Mouse (Mus musculus): ENCODE measurements around the gene Eci1. TPM values are rescaled to one million over a fixed set of nuclear protein-coding genes. Genes with fewer than 3 reads are reported as not detected.

Gene Eci1
- total RNA-seq (2023): 16.9 TPM

DNA sequence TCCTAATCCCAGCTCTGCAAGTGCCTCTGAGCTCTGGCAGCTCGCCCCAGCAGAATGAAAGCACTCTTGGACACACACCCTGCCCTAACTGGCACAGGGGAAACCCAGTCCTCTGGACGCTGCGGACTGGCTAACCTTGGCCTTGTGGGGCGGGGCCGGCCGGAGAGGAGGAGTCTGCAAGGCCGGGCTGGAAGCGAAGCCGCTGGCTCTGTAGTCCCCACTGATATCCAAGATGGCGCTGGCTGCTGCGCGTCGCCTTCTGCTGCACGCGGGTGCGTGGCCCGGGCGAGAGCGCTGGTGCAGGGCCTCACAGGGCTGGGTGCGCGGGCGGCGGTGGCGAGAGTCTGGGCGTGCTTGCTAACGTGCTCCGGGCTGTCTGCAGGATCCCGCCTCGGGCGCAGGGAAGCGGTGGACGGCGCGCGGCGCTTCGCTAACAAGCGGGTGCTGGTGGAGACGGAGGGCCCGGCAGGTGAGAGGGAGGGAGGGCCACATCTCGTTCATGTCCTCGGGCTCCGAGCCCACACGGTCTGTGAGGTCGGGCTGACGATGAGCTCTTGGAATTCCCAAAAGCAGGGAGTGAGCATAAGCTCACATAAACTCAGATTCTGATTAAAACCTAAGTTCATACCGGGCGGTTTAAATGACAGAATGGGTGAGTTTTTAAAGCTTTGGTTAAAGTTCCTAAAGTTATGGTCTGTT, at the start of gene Eci1:
TSS of gene Eci1 (plus strand) at position 171 of the 699 bp plus-strand sequence.

DNA sequence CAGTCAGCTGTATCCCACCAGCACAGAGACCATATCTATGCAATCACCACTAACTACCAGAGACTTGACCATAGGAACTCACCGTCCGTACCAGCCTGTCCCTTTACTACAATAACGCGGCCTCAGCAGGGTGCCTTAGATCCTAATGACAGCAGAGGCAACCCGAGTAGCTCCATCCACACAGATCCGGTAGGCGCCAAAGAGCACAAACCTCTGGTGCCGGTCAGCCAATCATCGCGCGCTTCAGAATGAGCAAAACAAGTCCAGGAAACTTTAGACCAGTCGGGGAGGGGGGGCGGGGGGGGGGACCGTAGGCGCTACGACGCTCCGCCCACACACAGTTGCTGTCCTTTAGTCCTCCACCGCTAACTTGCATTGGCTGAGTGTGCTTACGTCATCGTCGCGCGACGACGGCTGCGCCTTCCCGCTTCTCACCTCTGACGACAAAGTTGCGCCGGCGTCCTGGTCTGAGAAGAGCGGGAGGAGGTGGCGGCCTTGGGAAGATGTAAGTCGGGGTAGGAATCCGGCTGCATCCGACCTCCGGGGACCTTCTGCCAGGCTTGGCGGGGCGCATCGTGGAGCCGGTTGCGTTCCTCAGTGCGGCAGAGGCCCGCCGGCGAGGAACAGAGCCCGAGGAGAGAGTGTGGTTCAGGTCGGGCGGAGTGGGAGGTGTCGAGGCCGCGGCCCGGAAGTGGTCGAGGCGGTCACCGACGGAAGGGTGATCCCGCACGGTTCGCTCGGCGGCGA, 12.0 kb upstream of the Eci1 start, which contains the start of gene Rnps1:
TSS of gene Rnps1 (plus strand) at position 336 of the 747 bp plus-strand sequence.

DNA sequence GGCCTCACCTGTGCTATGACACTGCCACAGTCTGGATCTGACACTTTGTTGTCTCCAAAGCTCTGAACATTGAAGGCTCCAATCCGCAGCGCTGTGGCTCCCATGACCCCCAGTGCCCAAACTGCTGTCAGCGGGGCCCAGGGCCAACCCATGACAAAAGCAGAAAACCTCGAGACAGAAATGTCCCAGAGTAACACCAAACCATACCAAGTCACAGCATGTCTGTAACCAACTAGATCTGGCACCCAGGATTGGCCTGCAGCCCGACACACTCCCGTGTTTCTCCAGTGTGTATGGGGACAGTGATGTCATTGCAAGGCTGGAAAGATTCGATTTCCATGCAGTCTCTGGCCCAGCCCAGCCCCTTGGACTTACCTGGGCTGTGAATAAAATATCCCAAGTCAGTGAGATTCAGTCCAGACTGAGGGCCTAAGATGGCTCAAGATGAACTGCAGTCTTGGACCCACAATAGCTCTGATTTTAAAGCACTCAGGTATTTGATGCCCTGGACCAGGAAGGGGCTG, 16.3 kb downstream of the Eci1 start, which contains the start of gene Dnase1l2:
TSS of gene Dnase1l2 (minus strand) at position 474 of the 524 bp plus-strand sequence.

DNA sequence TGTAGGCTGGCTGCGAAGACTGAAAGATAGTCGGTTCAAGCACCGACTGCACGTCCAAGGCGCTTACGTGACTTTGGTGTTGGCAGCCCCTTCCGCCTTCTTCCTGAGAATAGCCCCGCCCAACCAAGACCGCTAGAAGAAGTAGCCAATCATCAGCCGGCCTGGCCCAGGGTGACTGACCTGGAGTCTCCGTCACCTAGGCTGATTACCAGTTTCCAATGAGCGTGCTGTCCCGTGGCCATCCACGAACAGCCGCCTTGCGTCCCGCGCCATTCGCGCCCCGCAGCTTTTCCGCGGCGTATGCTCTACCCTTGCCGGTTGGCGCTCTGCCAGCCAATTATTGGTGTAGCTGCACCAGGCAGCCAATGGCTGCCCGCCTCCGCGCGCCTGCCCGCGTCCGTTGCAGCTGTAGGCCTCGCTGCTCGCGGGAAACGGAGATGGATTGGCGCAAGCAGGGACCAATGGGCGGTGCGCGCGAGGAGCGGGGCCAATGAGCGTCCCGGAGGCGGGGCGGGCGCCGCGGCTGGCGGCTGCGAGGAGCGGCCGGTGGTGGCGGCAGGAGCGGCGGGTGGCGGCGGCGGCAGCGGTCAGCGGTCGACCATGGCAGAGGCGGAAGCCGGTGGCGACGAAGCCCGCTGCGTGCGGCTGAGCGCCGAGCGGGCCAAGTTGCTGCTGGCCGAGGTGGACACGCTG, 43.6 kb downstream of the Eci1 start, which contains the start of the genes E4f1 and Pgp:
TSS of gene E4f1 (minus strand) at position 404 of the 693 bp plus-strand sequence.
TSS of gene Pgp (plus strand) at position 483 of the 693 bp plus-strand sequence.

DNA sequence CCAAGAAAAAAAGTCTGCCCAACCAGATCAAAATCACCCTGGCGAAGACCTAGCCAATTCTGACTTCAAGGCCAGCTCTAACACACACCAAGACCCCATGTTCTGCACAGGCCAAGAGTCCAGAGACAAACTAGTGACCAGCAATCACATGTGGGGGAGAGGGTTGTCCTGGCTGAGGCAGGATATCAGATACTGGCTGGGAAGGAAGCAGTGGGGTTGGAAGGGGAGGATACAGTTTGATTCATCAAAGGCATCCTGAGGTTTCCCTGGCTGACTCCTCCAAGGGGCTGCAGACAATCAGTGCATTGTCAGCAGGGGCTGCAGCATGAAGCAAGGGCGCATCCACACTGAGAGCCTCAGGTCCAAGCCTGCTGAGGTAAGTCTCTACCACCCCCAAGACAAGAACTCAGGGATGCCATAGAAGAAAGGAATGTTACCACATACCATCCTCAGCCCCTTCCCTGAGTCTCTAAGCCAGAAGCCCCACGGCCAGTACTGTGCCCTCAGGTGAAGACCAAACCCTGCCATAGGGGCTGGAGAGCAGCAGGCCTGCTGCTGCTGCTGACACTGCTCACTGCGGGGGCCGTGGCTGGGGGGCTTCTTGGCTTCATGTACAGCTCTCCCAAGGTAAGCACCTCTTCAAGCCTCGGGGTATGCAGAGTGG, 47.3 kb downstream of the Eci1 start, which contains the start of gene Bricd5:
TSS of gene Bricd5 (plus strand) at position 273 of the 664 bp plus-strand sequence.

DNA sequence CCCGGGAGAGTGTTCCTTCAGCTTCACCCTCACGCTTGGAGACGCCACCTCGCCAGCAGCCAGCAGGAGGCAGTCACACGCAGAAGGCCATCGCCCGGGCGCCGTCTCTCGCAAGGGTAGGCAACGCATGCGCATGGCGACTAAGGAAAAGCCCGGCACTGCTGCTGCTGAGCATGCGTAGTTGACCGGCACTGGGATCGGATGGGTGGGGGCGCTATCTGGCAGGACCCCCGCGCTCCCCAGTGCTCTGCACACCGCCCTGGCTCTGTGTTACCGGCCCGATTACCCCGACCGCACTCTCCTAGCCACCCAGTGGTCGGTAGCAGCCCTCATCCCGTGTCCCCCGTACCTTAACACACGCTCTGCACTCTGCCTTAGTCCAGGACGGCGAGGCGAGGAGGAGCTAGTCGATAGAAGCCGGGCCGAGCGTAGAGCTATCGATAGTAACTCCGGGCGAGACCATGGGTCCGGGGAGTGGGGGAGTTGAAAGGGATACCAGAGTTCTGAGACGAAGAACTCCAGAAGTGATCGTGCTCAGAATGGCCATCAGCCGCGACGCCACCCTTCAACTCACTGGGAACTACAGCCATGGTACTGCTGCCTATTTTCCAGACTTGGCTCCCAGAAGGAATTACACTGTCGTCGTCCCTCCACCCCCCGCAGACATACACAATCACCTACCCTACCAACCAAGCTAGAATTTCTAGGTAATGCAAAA, 52.4 kb downstream of the Eci1 start, which contains the start of gene Mlst8:
TSS of gene Mlst8 (minus strand) at position 416 of the 718 bp plus-strand sequence.

DNA sequence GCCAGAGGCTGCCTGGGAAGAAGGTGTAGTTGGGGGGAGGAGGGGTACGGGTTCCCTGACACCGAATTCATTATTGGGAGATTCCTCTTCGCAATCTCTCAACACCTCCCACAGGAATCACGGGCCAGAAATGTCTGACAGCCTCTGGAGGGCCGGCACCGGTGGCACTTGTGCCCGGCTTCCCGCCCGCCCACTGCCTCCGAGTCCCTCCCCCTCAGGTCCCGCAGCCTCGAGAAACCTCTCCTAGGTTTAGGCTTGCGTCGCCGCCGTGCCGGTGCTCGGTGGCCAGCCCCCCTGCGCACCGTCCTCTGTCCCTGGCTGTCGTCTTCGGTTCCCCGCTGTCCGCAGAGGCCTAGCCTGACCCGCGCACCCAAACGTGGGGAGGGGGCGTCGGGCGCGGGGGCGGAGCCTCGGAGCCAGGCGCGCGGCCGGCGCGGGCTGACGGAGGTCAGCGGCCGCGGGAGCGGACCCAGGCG, 61.8 kb downstream of the Eci1 start, which contains the start of gene Caskin1:
TSS of gene Caskin1 (plus strand) at position 416 of the 476 bp plus-strand sequence.

Other genes starting within 250 kb of the Eci1 start
- 1.2 TPM for gene Tbc1d24, start 221.1 kb upstream of the Eci1 start, total RNA-seq (2023)
- gene Ntn3, start 217.1 kb upstream of the Eci1 start, total RNA-seq (2023): not detected
- 4.6 TPM for gene Tedc2, start 205.8 kb upstream of the Eci1 start, total RNA-seq (2023)
- 3.2 TPM for gene Ccnf, start 175.2 kb upstream of the Eci1 start, total RNA-seq (2023)
- gene Abca17, start 75.6 kb upstream of the Eci1 start, total RNA-seq (2023): not detected
- 43.5 TPM for gene Abca3, start 74.7 kb upstream of the Eci1 start, total RNA-seq (2023)
- 178 TPM for gene Rnps1, start 12.1 kb upstream of the Eci1 start, total RNA-seq (2023)
- 5.4 TPM for gene Dnase1l2, start 16.5 kb downstream of the Eci1 start, total RNA-seq (2023)
- gene E4f1, start 43.7 kb downstream of the Eci1 start, total RNA-seq (2023): 80.5 TPM
- gene Pgp, start 43.8 kb downstream of the Eci1 start, total RNA-seq (2023): 13.1 TPM
- gene Bricd5, start 47.2 kb downstream of the Eci1 start, total RNA-seq (2023): 0.89 TPM
- gene Mlst8, start 52.4 kb downstream of the Eci1 start, total RNA-seq (2023): 23.8 TPM
- not detected for gene Caskin1, start 62.0 kb downstream of the Eci1 start, total RNA-seq (2023)
- gene Traf7, start 101.3 kb downstream of the Eci1 start, total RNA-seq (2023): 179 TPM
- gene Rab26, start 107.6 kb downstream of the Eci1 start, total RNA-seq (2023): 1.5 TPM
- gene Pkd1, start 123.2 kb downstream of the Eci1 start, total RNA-seq (2023): 107 TPM
- 62.2 TPM for gene Tsc2, start 206.0 kb downstream of the Eci1 start, total RNA-seq (2023)
- gene Nthl1, start 206.0 kb downstream of the Eci1 start, total RNA-seq (2023): 4.5 TPM
- gene Slc9a3r2, start 223.7 kb downstream of the Eci1 start, total RNA-seq (2023): 0.74 TPM
- gene Npw, start 231.8 kb downstream of the Eci1 start, total RNA-seq (2023): not detected
- gene Zfp598, start 243.0 kb downstream of the Eci1 start, total RNA-seq (2023): 65.9 TPM

All from CD4-positive naive resting alpha-beta T cell, adult 57 days (primary cell).